Mouse (Mus musculus) urinary bladder, adult 2 months (tissue): ENCODE results near the gene C9orf72. TPM values are rescaled to one million over a fixed set of nuclear protein-coding genes. Genes with fewer than 3 reads are reported as not detected.

Experiments
- DNase-seq: peaks from one replicate; pipeline ENCODE4 v3.0.0; 2022; ENCODE audit warnings: low spot score
- polyA plus RNA-seq: library from polyadenylated mRNA; depleted of rRNA; stranded (reverse); fragments of >200 nt; gene quantifications from 2 replicates; pipeline ENCODE4 v1.2.3, GENCODE M21; 2012

Gene C9orf72
- polyA plus RNA-seq, 1 experiment: 15.9 TPM

DNA sequence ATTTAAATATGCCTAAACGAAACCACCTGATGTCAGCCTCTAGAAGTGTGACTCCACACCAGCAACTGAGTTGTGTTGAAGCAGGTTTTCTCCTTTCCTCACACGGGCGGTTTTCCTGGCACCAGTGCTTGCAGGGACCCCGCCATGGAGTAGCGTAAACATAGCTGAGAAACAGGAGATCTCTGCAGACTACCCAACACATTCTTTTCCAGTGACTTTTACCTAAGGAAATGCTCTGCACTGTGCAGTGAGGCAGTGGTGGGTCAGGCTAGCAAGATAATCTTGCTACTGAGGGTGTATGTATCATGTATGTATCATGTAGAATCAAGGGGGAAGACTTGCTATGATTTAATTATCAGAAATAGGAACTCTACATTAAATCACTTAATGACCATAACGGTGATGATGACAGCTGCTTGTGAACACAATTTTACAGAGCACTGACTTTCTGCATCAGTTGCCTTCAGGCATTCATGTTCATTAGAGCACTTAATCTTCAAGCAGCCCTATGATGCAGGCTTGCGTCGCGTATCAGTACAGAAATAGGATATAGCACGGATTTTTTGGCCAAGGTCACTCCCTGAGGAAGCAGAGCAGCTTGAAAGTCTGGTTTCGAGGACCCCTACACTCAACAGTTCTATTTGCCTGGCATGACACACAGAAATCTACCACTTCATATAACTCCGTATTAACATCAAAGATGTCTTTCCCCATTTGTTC lies 47.9 kb downstream of the C9orf72 start:
- no peak for DNase-seq

DNA sequence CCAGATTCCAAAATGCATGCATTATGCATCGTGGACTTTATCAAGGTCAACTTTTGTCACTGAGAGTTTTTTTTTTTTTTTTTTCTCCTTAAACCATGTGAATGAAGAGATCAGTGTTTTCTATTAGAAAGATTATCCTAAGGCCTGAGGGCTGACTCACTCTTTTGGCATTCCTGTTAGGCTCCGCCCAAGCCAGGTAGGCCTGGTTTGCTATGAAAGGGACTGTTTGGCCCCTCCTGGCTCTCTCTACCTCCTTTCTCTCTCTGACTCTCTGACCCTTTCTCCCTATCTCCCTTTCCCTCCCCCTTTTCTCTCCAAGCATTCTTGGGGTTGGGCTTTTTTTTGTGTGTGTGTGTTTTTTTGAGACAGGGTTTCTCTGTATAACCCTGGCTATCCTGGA lies 50.4 kb downstream of the C9orf72 start:
- no peak for DNase-seq

DNA sequence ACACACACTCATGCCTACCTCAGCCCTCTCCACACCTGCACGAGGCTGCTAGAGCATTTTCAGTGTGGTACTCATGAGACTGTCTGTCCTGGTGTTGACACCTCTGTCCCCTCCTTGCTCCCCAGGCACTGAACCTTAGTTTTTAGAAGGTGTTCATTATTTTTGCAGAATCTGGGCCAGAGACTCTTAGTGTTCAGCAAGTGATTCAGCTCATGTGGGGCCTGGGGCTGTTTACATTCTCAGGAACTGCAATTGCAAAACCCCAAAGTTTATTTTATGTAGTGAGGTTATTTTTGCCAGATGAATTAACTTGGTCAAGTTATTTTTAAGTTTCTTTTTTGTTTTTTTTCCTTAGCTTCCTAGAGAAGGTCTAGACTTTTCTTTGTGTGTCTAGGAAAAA lies 52.4 kb downstream of the C9orf72 start:
- no peak for DNase-seq

DNA sequence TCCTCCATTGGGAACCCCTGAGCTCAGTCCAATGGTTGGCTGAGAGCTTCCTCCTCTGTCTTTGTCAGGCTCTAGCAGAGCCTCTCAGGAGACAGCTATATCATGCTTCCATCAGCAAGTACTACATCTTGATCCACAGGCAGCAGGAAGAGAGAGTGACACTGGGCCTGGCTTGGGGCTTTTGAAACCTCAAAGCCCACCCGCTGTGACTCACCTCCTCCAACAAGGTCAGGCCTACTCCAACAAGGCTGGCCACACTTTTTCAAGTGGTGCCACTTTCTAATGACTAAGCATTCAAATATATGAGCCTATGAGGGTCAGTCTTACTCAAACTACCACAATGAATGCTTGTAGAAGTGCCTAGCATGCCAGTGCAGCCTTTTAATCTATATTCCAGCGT lies 53.5 kb downstream of the C9orf72 start:
- DNase-seq: no peak

DNA sequence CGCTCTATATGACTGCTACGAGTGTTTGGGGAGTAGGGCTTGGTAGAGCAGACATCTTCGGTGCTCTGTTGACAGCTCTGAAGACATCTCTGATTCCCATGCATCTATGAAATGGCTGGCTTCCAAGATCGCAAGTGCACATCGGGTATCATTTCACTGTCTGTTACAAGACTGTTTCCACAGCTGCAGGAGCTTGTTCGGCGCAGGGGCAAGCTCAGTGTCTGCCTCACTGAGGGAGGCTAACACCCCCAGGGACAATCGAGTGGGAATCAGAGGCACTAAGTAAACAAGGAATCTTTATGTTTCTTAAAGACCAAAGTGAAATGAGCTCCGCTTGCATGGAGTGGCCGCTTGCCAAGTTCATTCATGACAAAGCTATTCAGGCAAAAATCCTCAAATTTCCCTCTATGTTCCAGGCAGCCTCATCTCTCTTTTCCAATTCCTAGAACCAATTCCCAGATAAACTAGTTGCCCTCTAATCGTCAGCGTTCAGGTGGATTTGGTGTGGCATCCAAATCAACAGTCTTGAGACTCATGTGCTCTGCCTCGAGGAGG lies 56.3 kb downstream of the C9orf72 start:
- DNase-seq: no peak

DNA sequence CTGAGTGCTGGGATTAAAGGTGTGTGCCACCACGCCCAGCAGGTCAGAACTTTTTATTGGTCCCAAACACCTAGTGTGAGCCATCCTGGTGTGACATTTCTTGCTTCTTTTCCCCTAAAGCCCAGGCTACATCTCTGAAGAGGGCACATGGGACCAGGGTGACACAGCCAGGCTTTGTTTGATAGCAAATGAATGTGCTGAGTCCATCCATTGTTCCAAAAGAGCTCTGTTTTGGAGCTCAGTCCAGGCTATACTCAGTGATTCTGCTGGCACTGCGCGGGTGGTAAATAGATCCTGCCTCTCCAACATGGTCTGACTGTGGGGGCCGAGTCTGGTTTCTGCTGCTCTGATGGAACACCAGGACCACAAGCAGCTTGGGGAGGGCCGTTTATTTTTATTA lies 58.1 kb downstream of the C9orf72 start:
- no peak for DNase-seq

DNA sequence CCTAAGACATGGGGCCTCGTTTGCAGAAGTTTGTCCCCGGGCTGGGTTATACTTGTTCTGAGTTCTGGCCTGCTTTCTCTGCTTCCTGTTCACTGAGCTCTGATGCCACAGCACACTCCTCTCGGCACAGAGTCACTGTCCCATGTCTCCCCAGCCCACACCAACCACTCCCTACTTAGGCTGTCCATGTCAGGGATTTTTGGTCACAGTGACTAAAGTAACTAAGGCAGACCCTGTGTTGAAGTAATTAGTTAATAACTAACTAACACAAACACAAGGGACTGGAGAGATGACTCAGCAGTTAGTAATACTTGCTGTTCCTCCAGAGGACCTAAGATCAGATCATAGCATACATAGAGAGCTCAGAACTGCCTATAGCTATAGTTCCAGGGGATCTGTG lies 60.0 kb downstream of the C9orf72 start:
- DNase-seq: no peak

DNA sequence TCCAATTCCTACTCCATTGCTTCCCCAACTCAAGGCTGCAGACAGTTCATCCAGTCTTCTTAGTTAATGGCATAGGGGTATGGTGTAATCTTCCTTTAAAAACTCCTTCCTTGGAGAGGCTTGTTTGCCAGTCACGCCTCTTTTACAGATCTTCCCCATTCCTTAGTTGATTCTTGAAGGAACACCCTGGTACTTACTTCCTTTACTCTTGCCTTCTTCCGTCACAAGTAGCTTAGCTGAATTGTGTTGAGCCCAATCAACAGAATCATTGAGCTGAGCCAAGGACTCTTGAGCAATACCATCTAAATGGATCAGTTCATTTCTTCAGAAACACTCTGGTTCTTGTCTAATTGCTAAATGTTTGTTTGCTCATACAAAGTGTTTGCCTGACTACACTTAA lies 60.7 kb downstream of the C9orf72 start:
- no peak for DNase-seq

DNA sequence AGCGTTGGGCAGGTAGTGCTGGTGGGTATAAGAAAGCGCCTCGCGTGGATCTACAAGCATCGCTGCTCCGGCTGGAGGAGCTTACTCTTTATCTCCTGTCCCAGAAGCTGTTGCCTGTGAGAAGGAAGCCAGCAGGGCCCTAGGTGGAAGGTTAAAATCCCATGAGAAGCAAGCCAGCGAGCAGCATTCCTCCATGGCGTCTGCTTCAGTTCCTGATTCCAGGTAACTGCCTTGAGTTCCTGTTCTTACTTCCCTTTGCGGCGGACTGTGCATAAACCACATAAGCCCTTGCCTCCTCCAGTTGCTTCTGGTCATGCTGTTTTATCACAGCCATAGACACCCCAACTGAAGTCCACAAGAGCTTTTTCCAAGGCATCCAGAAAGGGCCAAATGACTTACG lies 68.2 kb downstream of the C9orf72 start:
- DNase-seq: no peak

DNA sequence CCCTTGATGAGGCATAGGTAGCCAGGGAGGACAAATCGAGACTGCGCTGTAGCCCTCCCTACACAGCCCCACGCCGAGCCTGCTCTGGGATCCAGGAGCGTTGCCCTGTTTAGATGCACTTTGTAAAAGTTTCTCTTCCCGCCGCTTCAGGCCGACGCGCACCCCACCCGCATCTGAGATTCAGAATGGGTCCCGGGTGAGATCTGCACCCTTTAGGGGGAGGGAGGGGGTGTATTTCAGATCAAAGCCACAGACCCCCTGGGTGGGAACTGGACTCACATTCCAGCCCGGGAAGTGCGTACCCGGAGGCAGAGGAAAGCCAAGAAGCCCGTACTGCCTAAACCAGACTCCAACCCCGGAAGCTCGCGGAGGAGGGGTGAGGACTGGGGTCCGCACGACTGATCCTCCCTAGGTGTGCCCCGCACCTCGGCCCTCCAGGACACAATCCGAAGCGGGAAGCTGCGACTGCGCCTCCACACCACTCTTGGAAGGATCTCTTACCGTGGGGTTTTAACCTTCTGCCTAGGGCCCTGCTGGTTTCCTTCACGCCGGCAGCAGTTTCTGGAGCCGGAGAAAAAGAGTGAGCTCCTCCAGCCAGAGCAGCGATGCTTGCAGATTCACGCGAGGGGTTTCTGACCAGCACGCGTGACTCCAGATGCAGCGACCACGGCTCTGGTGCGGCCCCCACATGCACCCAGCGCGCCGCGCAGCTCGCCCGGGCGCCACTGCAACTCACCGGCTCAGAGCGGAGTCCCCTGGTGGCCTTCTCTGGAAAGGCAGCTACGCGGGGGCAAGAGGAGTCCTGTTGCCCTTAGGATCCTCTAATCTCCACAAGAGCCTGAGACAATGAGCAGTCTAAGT lies 69.0 kb downstream of the C9orf72 start, which contains the start of gene Mob3b:
Gene Mob3b (minus strand): TSS at position 734 of the 861 bp plus-strand sequence.
- DNase-seq: peak; percentile 66

DNA sequence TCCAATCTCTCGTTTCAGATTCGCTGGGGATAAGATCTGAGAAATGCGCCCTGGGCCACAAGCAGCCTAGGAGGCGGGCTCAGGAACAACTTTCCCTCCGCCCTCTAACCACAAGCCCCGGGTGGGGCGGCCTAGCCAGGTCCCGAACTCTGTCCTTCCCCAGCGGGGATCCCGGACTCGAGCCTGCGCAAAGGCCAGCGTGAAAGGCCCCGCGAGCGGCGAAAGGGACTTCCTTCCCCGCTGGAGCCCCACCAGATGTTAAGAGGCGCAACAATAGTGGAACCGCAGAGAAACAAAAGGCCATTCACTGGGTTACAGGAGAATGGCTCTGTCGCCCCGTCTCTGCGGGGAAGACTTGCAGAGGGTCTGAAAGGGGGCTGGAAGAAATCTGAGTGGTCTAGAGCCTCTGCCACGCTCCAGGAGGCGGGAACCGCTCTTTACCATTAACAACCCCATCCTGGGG lies 69.8 kb downstream of the C9orf72 start:
- DNase-seq: peak; percentile 67

DNA sequence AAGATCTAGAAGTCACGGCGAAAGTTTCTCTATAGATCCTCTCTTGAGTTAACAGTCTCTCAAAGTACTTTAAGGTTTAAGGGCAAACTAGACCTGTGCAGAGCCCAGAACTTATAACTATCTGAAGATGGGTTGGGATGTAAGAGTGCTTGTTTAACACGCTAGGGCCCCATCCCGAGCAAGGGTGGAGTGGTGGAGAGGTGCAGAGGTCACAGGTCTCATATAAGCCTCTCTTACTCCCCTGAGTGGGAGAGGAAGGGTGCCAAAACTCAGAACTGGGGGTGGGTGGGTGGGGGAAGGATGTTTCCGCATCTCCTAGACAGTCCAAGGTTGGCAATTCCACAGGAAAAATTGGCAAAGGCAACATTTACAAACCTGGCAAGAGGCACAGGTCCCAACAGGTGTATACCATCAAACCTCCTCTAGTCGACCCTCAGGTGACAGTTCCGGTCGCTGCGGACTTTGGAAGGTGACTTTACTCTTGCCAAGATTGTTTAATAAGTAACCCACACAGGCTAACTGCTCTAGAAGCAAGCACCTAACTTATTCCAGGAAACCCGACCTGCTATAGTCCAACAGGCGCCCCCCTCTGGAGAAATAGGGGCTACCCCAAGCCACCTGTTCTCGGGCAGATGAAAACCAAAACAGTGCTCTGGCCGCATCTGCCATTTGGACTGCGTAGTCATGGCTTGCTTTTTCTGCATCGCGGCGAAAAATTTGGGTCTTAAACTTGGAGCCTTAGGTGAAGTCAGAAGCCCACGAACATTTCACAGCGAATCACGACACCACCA lies 70.6 kb downstream of the C9orf72 start:
- no peak for DNase-seq

DNA sequence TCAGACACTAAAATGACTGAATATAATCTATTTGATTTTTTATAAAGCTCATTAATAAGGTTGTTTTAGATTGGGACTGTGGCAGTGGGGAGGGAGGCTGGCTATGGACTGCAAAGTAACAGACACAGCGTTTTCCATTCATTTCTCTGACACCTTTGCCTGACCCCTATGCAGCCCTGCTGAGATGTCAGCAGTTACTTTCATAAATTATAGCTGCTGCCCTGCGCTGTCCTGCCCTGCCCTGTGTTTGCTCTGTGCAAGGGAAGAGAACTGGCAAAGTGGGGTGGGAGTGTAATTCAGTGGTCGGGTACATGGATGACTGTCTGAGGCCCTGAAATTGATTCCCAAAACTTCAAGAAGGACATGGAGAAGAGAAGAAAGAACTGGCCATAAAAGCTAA lies 71.9 kb downstream of the C9orf72 start:
- no peak for DNase-seq

DNA sequence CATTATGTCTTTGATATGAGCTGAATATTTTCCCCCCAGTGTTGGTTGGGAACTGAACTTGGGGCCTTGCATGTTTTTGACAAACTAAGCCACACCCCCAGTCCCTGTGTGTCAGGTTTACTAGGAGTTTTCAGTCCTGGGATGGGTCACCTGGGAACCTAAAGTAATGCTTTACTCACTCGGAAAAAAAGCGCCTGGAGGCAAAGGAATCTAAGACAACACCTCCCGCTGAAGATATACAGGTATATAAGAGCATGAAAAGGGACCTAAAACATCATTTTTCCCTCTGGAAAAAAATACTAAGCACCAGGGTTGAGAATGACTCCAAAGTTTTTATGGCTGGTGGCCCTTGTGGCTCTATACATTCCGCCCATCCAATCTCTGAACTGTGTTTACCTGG lies 74.2 kb downstream of the C9orf72 start, which contains the start of gene Ifnk:
Gene Ifnk (plus strand): TSS at position 301 of the 400 bp plus-strand sequence.
- no peak for DNase-seq

DNA sequence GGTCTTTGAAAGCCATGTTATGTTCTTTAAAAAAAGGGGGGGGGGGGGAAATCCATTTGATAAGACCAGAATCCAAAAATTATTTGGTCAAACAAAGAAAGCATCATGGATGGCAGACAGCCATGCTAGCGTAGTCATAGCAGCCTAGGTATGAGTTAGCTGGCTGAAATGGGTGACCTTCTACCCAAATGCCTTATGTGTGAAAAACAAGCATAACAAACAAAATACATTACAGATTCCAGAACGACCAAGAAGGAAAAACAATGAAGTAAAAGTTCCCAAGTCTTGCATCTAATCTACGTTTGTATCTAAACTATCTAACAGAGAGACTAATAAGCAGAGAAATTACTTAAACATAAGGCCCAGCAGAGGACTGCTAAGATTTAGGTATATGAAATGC lies 75.3 kb downstream of the C9orf72 start:
- no peak for DNase-seq

DNA sequence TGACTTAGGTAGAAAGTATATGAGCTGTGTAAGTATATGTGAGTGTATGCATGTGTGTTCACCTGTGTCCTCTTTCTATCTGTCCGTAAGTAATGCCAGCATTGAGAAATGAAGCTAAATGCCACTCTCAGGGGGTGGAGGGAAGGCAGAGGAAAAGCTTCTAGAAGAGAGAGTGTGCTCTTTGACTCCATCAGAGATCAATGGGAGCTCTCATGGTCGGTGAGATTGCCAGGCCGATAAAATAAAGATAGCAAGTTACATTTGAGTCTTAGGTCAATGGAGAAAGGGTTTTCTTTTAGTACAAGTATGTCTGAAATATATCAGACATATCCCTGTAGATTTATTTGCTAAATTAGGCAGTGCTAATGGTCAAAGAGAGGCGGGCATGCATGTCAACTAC lies 77.6 kb downstream of the C9orf72 start:
- no peak for DNase-seq

DNA sequence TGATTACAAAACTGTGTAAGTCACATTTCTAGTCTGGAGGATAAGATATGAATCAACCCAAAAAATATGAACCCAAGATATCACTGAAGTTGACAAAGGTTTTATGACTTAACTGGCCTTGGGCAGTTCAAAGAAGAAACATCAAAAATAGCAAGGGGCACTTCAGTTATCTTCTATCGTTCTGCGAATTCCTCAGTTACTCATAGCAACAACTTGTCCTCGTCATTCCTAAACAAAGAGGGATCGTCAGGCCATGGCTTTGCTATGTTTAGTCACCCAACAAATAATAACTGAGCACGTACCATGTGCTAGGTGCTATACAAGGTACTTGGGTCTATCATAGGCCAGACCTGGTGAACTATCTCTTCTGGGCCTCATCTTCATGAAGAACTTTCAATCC lies 79.4 kb downstream of the C9orf72 start:
- no peak for DNase-seq

DNA sequence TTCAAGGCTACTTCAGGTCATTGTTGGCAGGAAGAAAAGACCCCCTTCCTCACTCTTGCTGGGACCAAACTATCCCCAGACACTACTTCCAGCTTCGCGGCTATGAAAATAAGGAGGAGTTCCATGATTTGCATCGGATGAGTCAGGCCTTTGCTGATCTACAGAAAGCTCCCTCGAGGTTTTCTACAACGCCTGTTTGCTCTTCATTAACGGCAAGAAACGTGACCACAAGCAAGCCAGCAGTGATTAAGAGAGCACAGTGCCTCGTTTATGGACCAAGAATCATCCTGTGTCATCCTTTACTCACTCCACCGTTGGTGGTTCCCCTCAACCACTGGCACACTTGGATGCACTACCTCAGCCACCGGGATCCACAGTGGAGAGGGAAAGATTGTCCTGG lies 80.2 kb downstream of the C9orf72 start:
- DNase-seq: no peak

DNA sequence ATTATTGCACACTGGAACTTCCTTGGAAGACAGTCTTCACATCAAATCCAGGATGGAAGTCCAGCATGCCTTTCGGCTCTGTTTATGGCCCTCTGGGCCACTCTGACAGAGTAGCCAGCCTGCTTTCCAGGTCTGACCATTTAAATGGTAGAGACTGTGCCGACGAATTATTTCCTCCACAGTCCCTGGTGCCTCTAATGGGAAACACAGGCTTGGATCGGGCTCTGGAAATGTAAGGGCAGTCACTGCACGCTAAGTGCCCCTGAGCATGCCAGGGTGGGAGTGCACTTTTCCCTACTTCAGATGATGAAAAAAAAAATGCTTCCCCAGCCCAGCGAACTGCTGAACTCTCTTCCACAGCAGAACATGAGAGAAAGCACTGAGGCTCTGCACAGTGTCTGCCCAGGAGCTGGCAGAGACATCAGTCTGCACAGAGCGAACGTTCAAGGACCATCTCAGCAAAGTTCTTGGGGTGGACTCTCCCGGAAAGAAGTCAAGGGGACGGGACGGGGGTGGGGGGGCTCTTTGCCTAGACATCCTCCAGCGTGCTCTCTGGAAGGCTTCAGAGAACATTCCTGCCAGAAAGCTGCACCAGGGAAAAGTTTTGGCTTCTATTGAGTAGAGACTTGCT lies 82.4 kb downstream of the C9orf72 start:
- DNase-seq: no peak
